Mouse (Mus musculus) midbrain, embryonic 14.5 days (tissue): Measurements from ENCODE around the gene Papolb. TPM values are rescaled to one million over a fixed set of nuclear protein-coding genes. Genes with fewer than 3 reads are reported as not detected.
A peak's percentile ranks its signal among the peaks of the same experiment; 100 is the strongest.

Experiments used
- ATAC-seq: fragments of 200-750 bp; cut with Nextera tagmentation; 2 replicates; pipeline ENCODE4 v1.8.0; 2017; ENCODE audit warnings: moderate number of reproducible peaks, moderate library complexity; ENCODE audit not compliant: low FRiP score, low TSS enrichment
- DNase-seq: peaks from one replicate; pipeline ENCODE4 v3.0.0-alpha.2; 2015
- H3K27ac ChIP-seq: fragments of 300-500 bp; sonication (generic); replicated peaks from 2 replicates; pipeline ENCODE4 v1.5.1; 2014; ENCODE audit warnings: mild to moderate bottlenecking, low read depth, low read length, moderate library complexity
- H3K27me3 ChIP-seq: fragments of 300-500 bp; sonication (generic); 2 replicates; pipeline ENCODE4 v1.6.1; 2014; ENCODE audit warnings: low read length, control low read depth, mixed read lengths; ENCODE audit not compliant: control insufficient read depth, insufficient read depth
- H3K36me3 ChIP-seq: fragments of 300-500 bp; sonication (generic); 2 replicates; pipeline ENCODE4 v1.6.1; 2014; ENCODE audit warnings: low read length, control low read depth; ENCODE audit not compliant: control insufficient read depth, insufficient read depth
- H3K4me1 ChIP-seq: fragments of 300-500 bp; sonication (generic); 2 replicates; pipeline ENCODE4 v1.6.1; 2014; ENCODE audit warnings: mild to moderate bottlenecking, antibody characterized with exemption, low read length, control low read depth; ENCODE audit not compliant: control insufficient read depth, insufficient read depth
- H3K4me2 ChIP-seq: fragments of 300-500 bp; sonication (generic); 2 replicates; pipeline ENCODE4 v1.6.1; 2014; ENCODE audit warnings: mild to moderate bottlenecking, low read length, moderate library complexity
- H3K4me3 ChIP-seq: fragments of 300-500 bp; sonication (generic); replicated peaks from 2 replicates; pipeline ENCODE4 v1.5.1; 2014; ENCODE audit warnings: low read depth, low read length
- H3K9ac ChIP-seq: fragments of 300-500 bp; sonication (generic); replicated peaks from 2 replicates; pipeline ENCODE4 v1.6.1; 2014; ENCODE audit warnings: mild to moderate bottlenecking, low read length, moderate library complexity
- H3K9me3 ChIP-seq: fragments of 300-500 bp; sonication (generic); 2 replicates; pipeline ENCODE4 v1.6.1; 2016; ENCODE audit warnings: low read length, control low read depth, mixed read lengths; ENCODE audit not compliant: control insufficient read depth
- whole genome bisulfite sequencing: fragments of 180-500 bp; shearing (Covaris S2); extraction: QIAGEN DNeasy Blood & Tissue Kit; methylation state at CpG from one replicate; pipeline ENCODE4 v1.1.7; 2014; 5-methylcytosine and 5-hydroxymethylcytosine counted together
- polyA plus RNA-seq: library from polyadenylated mRNA; unstranded; fragments of >200 nt; fragmentation: Nextera tagmentation; extraction: Ambion mirVana; gene quantifications from 2 replicates; pipeline ENCODE4 v1.2.1, GENCODE M21; 2014

Papolb gene
- polyA plus RNA-seq, 1 experiment from 2014 or later, result 0.34 TPM

GRCm38 (mm10) chr5:142535388-142535787, 5.5 kb upstream of the Papolb start:
- WGBS, result 75% methylated on average over 4 of the region's 4 CpGs
- DNase-seq, result no peak
- H3K27me3 ChIP-seq, result 0 out of 2 replicates have a peak, but pooled peaks cover 6% of the 10 kb centered on the region
- no peak overlapping the region for H3K4me2 ChIP-seq
- H3K36me3 ChIP-seq, result no peaks in the 10 kb centered on the region
- no peak overlapping the region for H3K9ac ChIP-seq
- no peaks in the 10 kb centered on the region for H3K9me3 ChIP-seq
- H3K27ac ChIP-seq, result no peak overlapping the region
- H3K4me1 ChIP-seq, result no peaks in the 10 kb centered on the region
- no peak overlapping the region for H3K4me3 ChIP-seq
- ATAC-seq, result no peak

- Histone ChIP-seq H3K9ac (no peak overlapping the region), H3K4me1 (no peaks in the 10 kb centered on the region), H3K27ac (no peak overlapping the region), H3K9me3 (no peaks in the 10 kb centered on the region), H3K27me3 (no peaks in the 10 kb centered on the region), H3K4me3 (no peak overlapping the region), H3K36me3 (no peaks in the 10 kb centered on the region), H3K4me2 (no peak overlapping the region)
- DNase-seq, result no peak
- 61% methylated on average over 8 of the region's 8 CpGs for WGBS
- ATAC-seq, result no peak
These were observed 5.0 kb downstream of the Papolb start for GRCm38 (mm10) chr5:142524711-142525464.

- Histone ChIP-seq H3K4me3 (no peak overlapping the region), H3K4me2 (no peak overlapping the region), H3K9me3 (no peaks in the 10 kb centered on the region), H3K36me3 (no peaks in the 10 kb centered on the region), H3K9ac (no peak overlapping the region), H3K27ac (no peak overlapping the region), H3K27me3 (no peaks in the 10 kb centered on the region), H3K4me1 (no peaks in the 10 kb centered on the region)
- WGBS, result 87% methylated on average over 11 of the region's 11 CpGs
- DNase-seq (no peak), ATAC-seq (no peak)
These were observed 8.5 kb downstream of the Papolb start for GRCm38 (mm10) chr5:142521195-142521866.

- Histone ChIP-seq H3K4me1 (no peaks in the 10 kb centered on the region), H3K9me3 (no peaks in the 10 kb centered on the region), H3K4me2 (no peak overlapping the region), H3K36me3 (no peaks in the 10 kb centered on the region), H3K9ac (no peak overlapping the region), H3K4me3 (no peak overlapping the region), H3K27ac (no peak overlapping the region), H3K27me3 (no peaks in the 10 kb centered on the region)
- ATAC-seq (no peak), DNase-seq (no peak)
- 79% methylated on average over 4 of the region's 4 CpGs for WGBS
These were observed 9.5 kb downstream of the Papolb start for GRCm38 (mm10) chr5:142520360-142520759.

GRCm38 (mm10) chr5:142518973-142519372, 10.9 kb downstream of the Papolb start:
- WGBS, result 71% methylated on average over 6 of the region's 6 CpGs

GRCm38 (mm10) chr5:142512112-142512511, 17.8 kb downstream of the Papolb start:
- WGBS, result 83% methylated on average over 4 of the region's 4 CpGs
- Histone ChIP-seq H3K9ac (no peak overlapping the region), H3K4me1 (peaks cover 12% of the 10 kb centered on the region), H3K4me3 (no peak overlapping the region), H3K4me2 (no peak overlapping the region), H3K36me3 (no peaks in the 10 kb centered on the region), H3K27ac (no peak overlapping the region), H3K9me3 (no peaks in the 10 kb centered on the region), H3K27me3 (no peaks in the 10 kb centered on the region)
- ATAC-seq (no peak), DNase-seq (no peak)

More at GRCm38 (mm10) chr5:142518973-142519372, 10.9 kb downstream of the Papolb start:
- no peak overlapping the region for H3K4me2 ChIP-seq
- no peak overlapping the region for H3K9ac ChIP-seq
- no peak overlapping the region for H3K27ac ChIP-seq
- H3K4me1 ChIP-seq, result no peaks in the 10 kb centered on the region
- no peak for ATAC-seq
- H3K27me3 ChIP-seq, result no peaks in the 10 kb centered on the region
- no peaks in the 10 kb centered on the region for H3K36me3 ChIP-seq
- H3K4me3 ChIP-seq, result no peak overlapping the region
- H3K9me3 ChIP-seq, result no peaks in the 10 kb centered on the region
- DNase-seq, result no peak

GRCm38 (mm10) chr5:142510061-142510414, 19.8 kb downstream of the Papolb start:
- ATAC-seq (no peak), DNase-seq (peak; percentile 31)
- Histone ChIP-seq H3K9me3 (no peaks in the 10 kb centered on the region), H3K27me3 (no peaks in the 10 kb centered on the region), H3K4me3 (no peak overlapping the region), H3K4me1 (peaks cover 12% of the 10 kb centered on the region), H3K9ac (peak overlapping the region; percentile 60; the same call in 1 of the 2 replicates), H3K4me2 (no peak overlapping the region), H3K36me3 (0 out of 2 replicates have a peak, but pooled peaks cover 9% of the 10 kb centered on the region), H3K27ac (peak overlapping the region; percentile 84)
- WGBS, result 34% methylated on average over 7 of the region's 7 CpGs

- H3K9ac ChIP-seq, result peak overlapping the region; percentile 60
- peak overlapping the region; percentile 26 for H3K4me3 ChIP-seq
- no peaks in the 10 kb centered on the region for H3K9me3 ChIP-seq
- 6% methylated on average over 15 of the region's 15 CpGs for WGBS
- no peaks in the 10 kb centered on the region for H3K27me3 ChIP-seq
- H3K4me2 ChIP-seq, result peak overlapping the region; percentile 51
- no peak; the same call in 1 of the 2 replicates for ATAC-seq
- peak overlapping the region; percentile 84 for H3K27ac ChIP-seq
- H3K4me1 ChIP-seq, result peaks cover 12% of the 10 kb centered on the region
- 0 out of 2 replicates have a peak, but pooled peaks cover 9% of the 10 kb centered on the region for H3K36me3 ChIP-seq
- DNase-seq, result peak; percentile 61
These were observed 20.5 kb downstream of the Papolb start for GRCm38 (mm10) chr5:142509141-142510060.
